Mouse (Mus musculus): Measurements from ENCODE around the gene Spaar. TPM values are rescaled to one million over a fixed set of nuclear protein-coding genes. Genes with fewer than 3 reads are reported as not detected.

Spaar gene
- total RNA-seq, 2 experiments from 2014 or later: 0.38 to 0.53 TPM

- DNase-seq (ENCODE audit: low spot score in 2 of 2): no peak
Measured at GRCm38 (mm10) chr4:43727718-43728575, 1.9 kb upstream of the Spaar start.

- DNase-seq (ENCODE audit: low spot score in 2 of 2): no peak
Measured at GRCm38 (mm10) chr4:43728576-43728954, 1.3 kb upstream of the Spaar start.

GRCm38 (mm10) chr4:43729126-43729525 lies 708 bp upstream of the Spaar start:
- no peak for DNase-seq (ENCODE audit: low spot score in 2 of 2)

- no peak for DNase-seq (ENCODE audit: low spot score in 2 of 2)
Measured at GRCm38 (mm10) chr4:43730750-43731297, 990 bp downstream of the Spaar start.

GRCm38 (mm10) chr4:43732171-43732570 lies 2.3 kb downstream of the Spaar start:
- no peak for DNase-seq (ENCODE audit: low spot score in 2 of 2)

- DNase-seq (ENCODE audit: low spot score in 2 of 2): no peak
Measured at GRCm38 (mm10) chr4:43733186-43733585, 3.4 kb downstream of the Spaar start.

GRCm38 (mm10) chr4:43737144-43737543 lies 7.3 kb downstream of the Spaar start:
- DNase-seq (ENCODE audit: low spot score in 2 of 2): no peak

GRCm38 (mm10) chr4:43738989-43739674 lies 9.3 kb downstream of the Spaar start:
- no peak for DNase-seq (ENCODE audit: low spot score in 2 of 2)

- DNase-seq (ENCODE audit: low spot score in 2 of 2): no peak
Measured at GRCm38 (mm10) chr4:43741526-43741925, 11.7 kb downstream of the Spaar start.

GRCm38 (mm10) chr4:43742637-43743036 lies 12.8 kb downstream of the Spaar start:
- DNase-seq (ENCODE audit: low spot score in 2 of 2): no peak

GRCm38 (mm10) chr4:43743099-43743498 lies 13.3 kb downstream of the Spaar start:
- DNase-seq (ENCODE audit: low spot score in 2 of 2): no peak

- peak in 1 of 2 experiments; percentile 62 for DNase-seq (ENCODE audit: low spot score in 2 of 2)
Measured at GRCm38 (mm10) chr4:43745187-43745586, 15.4 kb downstream of the Spaar start.

GRCm38 (mm10) chr4:43757213-43757612 lies 27.4 kb downstream of the Spaar start:
- no peak for DNase-seq (ENCODE audit: low spot score in 2 of 2)

- peak in 1 of 2 experiments; percentile 59 for DNase-seq (ENCODE audit: low spot score in 2 of 2)
Measured at GRCm38 (mm10) chr4:43759571-43760418, 30.0 kb downstream of the Spaar start.

- DNase-seq (ENCODE audit: low spot score in 2 of 2): peak in 1 of 2 experiments; percentile 41
Measured at GRCm38 (mm10) chr4:43760460-43760859, 30.6 kb downstream of the Spaar start.

GRCm38 (mm10) chr4:43761336-43761735 lies 31.5 kb downstream of the Spaar start:
- DNase-seq (ENCODE audit: low spot score in 2 of 2): no peak

- DNase-seq (ENCODE audit: low spot score in 2 of 2): peak; percentile 59 to 67
Measured at GRCm38 (mm10) chr4:43763410-43763809, 33.6 kb downstream of the Spaar start.

- no peak for DNase-seq (ENCODE audit: low spot score in 2 of 2)
Measured at GRCm38 (mm10) chr4:43768341-43768740, 38.5 kb downstream of the Spaar start.

- DNase-seq (ENCODE audit: low spot score in 2 of 2): no peak
Measured at GRCm38 (mm10) chr4:43769374-43769773, 39.5 kb downstream of the Spaar start.

GRCm38 (mm10) chr4:43770909-43771308 lies 41.1 kb downstream of the Spaar start, which contains the start of gene Olfr159:
TSS of gene Olfr159 (minus strand) at chr4:43771009.
- DNase-seq (ENCODE audit: low spot score in 2 of 2): no peak

GRCm38 (mm10) chr4:43771626-43772025 lies 41.8 kb downstream of the Spaar start:
- DNase-seq (ENCODE audit: low spot score in 2 of 2): no peak

All from layer of hippocampus, postnatal 14 days (tissue).